Mouse (Mus musculus) 3134 (cell line): Measurements from ENCODE around the gene Muc5ac.

Experiments used
- DNase-seq: peaks from one replicate; pipeline ENCODE4 v3.0.0-alpha.2; 2011; ENCODE audit warnings: low spot score; ENCODE audit not compliant: insufficient read length; ENCODE audit errors: extremely low read depth

Muc5ac gene

DNA sequence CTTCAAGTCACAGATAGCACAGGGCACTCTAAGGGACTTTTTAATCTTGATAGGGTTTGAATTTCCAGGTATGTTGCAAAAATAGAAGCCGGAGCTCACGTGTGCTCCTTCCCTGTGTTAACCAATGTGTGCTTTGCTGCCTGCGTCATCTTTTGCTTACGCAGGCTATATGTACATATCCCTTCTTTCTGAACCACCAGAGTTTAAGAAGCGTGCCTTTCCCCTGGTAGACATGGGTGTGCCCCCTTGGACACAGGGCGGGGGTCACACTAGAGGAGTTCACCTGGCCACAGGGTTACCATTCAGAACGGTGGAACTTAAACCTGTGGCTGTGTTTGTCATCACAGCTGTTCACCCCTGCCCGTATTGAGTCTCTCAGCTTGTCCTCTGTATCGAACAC lies 35.6 kb downstream of the Muc5ac start:
- DNase-seq, result no peak

DNA sequence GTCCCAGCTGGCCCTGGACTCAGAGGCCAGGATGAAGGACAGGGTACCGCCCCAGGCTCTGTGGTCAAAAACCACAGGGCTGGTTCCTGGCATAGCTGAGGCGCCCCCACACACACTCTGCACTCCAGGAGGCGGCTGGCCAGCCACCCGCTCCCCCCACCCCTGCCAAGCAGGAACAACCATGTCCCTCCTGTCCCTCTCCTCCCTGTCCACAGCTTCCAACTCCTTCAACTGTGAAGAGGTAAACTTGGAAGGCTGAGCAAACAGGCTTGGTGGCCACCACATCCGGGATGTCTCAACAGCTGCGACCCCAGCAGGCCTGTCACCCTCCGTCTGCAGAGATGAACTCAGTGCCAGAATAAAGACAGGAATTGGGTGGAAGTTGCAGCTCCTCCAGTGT lies 47.2 kb downstream of the Muc5ac start:
- DNase-seq, result peak; percentile 68

DNA sequence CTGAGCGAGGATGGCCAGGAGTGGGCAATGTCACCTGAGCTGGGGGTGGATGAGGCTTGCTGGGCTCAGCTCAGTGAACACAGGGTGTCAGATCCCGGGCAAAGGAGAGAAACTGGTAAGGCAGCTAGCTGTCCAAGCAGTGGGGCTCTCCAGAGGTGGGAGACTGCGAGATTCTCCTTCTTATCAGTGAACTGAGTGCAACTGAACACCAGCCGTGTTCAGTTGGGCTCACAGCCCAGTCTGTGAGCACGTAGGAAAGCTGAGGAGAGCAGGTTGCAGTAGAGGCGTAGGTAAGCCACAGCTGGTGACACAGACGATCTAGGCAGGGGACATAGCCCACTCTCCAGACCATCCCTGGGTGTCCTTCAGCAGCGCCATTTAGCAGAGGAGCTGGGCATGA lies 47.7 kb downstream of the Muc5ac start:
- DNase-seq, result no peak

DNA sequence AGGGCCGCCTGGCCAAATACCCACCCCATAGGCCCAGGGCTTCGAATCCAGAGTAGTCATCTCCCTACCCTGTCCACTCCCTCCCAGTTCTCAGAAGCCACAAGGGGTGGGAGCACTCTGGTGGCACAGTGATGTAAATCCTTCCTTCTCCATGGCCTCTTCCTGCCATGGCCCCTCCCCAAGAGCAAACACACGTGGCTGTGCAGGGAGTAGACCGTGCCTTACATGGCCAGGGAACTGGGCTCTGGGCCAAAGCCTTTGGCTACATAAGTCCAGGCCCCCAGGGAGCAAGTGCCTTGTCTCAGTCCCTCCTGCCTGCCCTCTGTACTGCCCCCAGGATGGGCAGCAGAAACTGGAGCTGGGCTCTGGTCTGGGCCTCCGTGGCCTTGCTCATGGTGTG lies 50.0 kb downstream of the Muc5ac start, which contains the start of gene Muc5b:
TSS of gene Muc5b (plus strand) at position 292 of the 400 bp plus-strand sequence.
- DNase-seq, result no peak

DNA sequence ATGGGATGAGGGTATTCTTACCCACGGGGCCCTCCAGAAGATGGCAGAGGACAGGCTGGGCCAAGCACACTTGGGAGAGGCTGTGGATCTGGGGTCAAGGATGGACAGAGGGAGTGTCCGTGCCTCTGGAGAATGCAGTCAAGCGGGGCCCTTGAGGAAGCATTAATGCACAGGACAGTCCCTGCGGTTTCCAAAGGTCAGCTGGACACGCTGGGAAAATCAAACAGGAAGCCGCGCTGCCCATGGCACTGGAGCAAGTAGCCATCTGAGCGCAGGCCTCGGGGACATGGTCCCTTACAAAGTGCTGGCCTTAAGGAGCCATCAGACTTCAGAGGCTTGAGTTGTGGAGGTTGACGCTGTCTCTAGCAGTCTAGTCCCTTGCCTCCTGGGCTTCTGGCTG lies 51.6 kb downstream of the Muc5ac start:
- no peak for DNase-seq

DNA sequence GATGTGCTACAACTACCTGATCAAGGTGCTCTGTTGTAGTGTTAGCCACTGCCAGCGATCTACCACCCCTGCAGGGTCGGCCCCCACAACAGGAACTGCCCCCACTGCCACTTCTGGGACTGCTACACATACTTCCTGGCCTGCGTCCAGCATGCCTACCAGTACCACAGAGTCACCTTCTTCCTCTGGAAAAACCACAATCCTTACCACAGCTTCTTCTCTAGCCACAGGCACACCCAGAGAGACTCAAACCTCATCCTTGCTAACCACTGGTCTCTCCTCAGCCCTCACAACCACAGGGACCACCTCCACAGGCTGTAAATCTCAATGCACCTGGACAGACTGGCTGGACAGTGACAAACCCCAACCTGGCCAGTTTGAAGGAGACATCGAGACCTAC lies 72.3 kb downstream of the Muc5ac start:
- DNase-seq, result no peak
